Mouse (Mus musculus) retina, postnatal 7 days (tissue): ENCODE data around the gene Fhad1.

ENCODE experiments used
- DNase-seq: peaks from one replicate; pipeline ENCODE4 v3.0.0-alpha.2; 2012; ENCODE audit warnings: low read depth, low spot score

Fhad1 gene

GRCm38 (mm10) chr4:141932785-141933574, 81.9 kb downstream of the Fhad1 start:
- no peak for DNase-seq

GRCm38 (mm10) chr4:141931526-141931925, 83.4 kb downstream of the Fhad1 start:
- no peak for DNase-seq

- no peak for DNase-seq
Measured at GRCm38 (mm10) chr4:141930001-141930400, 84.9 kb downstream of the Fhad1 start.

- no peak for DNase-seq
Measured at GRCm38 (mm10) chr4:141928881-141929281, 86.0 kb downstream of the Fhad1 start.

- DNase-seq = no peak
Measured at GRCm38 (mm10) chr4:141925781-141926345, 89.0 kb downstream of the Fhad1 start.

GRCm38 (mm10) chr4:141923961-141924360, 90.9 kb downstream of the Fhad1 start:
- DNase-seq = no peak

GRCm38 (mm10) chr4:141920391-141920790, 94.5 kb downstream of the Fhad1 start:
- DNase-seq = no peak

- DNase-seq = no peak
Measured at GRCm38 (mm10) chr4:141917735-141918419, 97.0 kb downstream of the Fhad1 start.

GRCm38 (mm10) chr4:141914040-141914439, 100.8 kb downstream of the Fhad1 start:
- DNase-seq = no peak

- DNase-seq = no peak
Measured at GRCm38 (mm10) chr4:141913201-141913993, 101.5 kb downstream of the Fhad1 start.

GRCm38 (mm10) chr4:141904710-141905109, 110.2 kb downstream of the Fhad1 start:
- no peak for DNase-seq

- DNase-seq = no peak
Measured at GRCm38 (mm10) chr4:141902479-141902858, 112.4 kb downstream of the Fhad1 start.

- no peak for DNase-seq
Measured at GRCm38 (mm10) chr4:141901711-141902478, 113.0 kb downstream of the Fhad1 start.

GRCm38 (mm10) chr4:141900421-141900820, 114.5 kb downstream of the Fhad1 start:
- no peak for DNase-seq

- DNase-seq = no peak
Measured at GRCm38 (mm10) chr4:141899936-141900335, 114.9 kb downstream of the Fhad1 start.

GRCm38 (mm10) chr4:141898905-141899304, 116.0 kb downstream of the Fhad1 start:
- no peak for DNase-seq

- DNase-seq = no peak
Measured at GRCm38 (mm10) chr4:141897838-141898237, 117.0 kb downstream of the Fhad1 start.

- no peak for DNase-seq
Measured at GRCm38 (mm10) chr4:141897225-141897624, 117.7 kb downstream of the Fhad1 start.

GRCm38 (mm10) chr4:141895772-141896171, 119.1 kb downstream of the Fhad1 start:
- no peak for DNase-seq

- DNase-seq = no peak
Measured at GRCm38 (mm10) chr4:141893157-141893784, 121.6 kb downstream of the Fhad1 start.
